Mouse (Mus musculus): Measurements from ENCODE around the gene Fbxo7. TPM values are rescaled to one million over a fixed set of nuclear protein-coding genes. Genes with fewer than 3 reads are reported as not detected.

Gene Fbxo7
- polyA plus RNA-seq (2017; shearing (Covaris generic)): 50.1 TPM

GRCm38 (mm10) chr10:86021749-86022473 is at the start of gene Fbxo7:
Gene Fbxo7, plus strand, starts transcription at chr10:86021972.

DNA sequence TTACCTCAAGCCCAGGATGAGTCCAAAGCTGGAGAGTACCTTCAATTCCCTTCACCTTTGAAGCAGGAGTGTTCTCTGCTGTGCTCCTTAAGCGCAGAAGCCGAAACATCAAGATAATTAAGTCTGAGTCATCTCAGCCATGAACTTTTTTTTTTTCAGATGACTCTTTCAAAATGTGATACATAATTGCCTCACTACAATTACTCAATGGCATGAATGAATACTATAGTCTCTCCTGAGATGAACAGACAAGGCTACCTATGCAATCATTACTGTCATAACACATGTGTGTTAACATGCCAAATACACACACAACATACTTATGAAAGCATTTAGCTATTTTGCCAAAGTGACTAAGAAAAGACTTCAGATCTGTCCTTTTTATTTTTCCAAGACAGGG is 10.0 kb upstream of the Fbxo7 start, which contains the start of gene Bpifc:
Gene Bpifc (minus strand): TSS at position 115 of the 400 bp plus-strand sequence.

Other genes with a start within 250 kb of the Fbxo7 start
- gene Pwp1, start 192.5 kb upstream of the Fbxo7 start, polyA plus RNA-seq (2017; shearing (Covaris generic)): 44.7 TPM
- gene Prdm4, start 104.8 kb upstream of the Fbxo7 start, polyA plus RNA-seq (2017; shearing (Covaris generic)): 29.3 TPM
- not detected for gene Ascl4, start 94.3 kb upstream of the Fbxo7 start, polyA plus RNA-seq (2017; shearing (Covaris generic))
- gene Rtcb, start 64.1 kb upstream of the Fbxo7 start, polyA plus RNA-seq (2017; shearing (Covaris generic)): 72.3 TPM
- not detected for gene Bpifc, start 10.1 kb upstream of the Fbxo7 start, polyA plus RNA-seq (2017; shearing (Covaris generic))

All from effector memory CD4-positive, alpha-beta T cell, adult 5 months (primary cell).